Mouse (Mus musculus): Measurements from ENCODE around the gene Ubxn10.

The Ubxn10 gene

DNA sequence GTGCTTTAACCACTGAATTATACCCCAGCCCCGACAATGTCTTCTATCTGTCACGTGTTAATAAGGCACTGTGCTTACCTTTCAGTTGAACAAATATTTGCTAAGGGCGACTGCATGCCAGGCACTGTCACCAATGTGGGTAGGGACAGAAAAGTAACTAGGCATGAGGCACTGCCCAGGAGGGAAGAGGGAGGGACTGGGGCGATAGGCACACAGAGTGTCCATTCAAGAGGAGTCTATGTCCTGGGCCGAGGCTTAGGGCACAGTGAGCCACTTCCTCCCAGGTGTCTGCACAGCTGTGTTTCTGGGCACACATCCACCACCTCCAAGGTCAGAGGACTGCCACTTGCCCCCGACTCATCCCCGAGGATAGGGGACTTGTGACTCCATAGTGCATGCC lies at the start of gene Ubxn10:
Gene Ubxn10 (minus strand): TSS at position 137 of the 400 bp plus-strand sequence.
- DNase-seq (ENCODE audit: low spot score): no peak

DNA sequence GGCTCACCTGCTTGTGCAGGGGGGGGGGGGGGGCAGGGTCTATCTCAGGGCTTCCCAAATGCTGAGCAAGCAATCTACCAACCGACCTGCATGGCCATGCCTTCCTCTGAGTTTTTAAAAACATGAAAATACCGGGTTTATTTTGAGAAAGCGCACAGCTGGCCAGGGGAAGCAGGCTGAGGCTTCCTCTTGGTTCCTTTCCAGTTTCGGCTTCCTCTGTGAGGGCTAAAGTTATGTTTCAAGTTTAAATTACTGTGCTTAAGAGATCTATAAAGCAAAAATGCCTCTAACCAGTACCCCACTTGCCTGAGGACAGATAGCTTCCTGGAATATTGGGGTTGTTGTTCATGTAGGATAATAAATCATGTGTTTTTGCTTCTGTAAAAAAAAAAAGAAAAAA lies 49.2 kb upstream of the Ubxn10 start:
- no peak for DNase-seq (ENCODE audit: low spot score)

DNA sequence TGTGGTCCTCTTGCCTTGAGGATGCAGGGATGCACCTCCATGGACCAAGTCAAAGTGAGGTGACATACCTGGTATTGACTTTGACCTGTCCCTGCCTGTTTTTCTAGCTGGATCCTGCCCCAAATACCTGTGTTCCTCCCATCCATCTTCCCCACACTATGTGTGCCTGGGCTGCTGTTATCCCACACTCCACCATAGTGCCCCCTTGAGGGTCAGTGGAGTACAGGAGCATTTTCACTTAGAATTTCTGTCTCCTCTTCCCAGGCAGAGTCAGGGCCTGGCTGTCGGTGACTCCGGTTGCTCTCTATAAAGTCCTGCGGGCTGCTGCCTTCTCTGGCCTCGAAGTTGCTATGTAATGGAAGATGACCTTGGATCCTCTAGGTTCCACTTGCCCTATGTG lies 48.8 kb upstream of the Ubxn10 start:
- no peak for DNase-seq (ENCODE audit: low spot score)

DNA sequence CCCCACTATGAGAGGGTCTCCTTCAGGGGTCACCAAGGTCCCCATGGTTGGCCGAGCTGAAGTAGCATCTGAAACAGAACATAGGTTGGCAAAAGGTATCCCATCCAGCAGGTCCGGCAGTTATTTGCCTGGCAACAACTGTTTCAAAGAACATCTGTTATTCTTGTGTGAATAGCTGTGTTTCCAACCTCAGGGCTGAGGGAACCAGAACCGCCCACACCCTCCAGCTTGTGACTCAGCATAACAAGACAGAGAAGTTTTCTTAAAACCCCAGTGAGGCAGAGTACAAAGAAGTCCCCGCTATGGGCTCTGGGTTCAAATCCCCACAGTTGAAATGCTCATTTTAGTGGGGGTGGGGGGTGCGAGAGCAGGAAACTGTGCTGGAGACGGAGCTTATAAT lies 45.1 kb upstream of the Ubxn10 start:
- DNase-seq (ENCODE audit: low spot score): no peak

DNA sequence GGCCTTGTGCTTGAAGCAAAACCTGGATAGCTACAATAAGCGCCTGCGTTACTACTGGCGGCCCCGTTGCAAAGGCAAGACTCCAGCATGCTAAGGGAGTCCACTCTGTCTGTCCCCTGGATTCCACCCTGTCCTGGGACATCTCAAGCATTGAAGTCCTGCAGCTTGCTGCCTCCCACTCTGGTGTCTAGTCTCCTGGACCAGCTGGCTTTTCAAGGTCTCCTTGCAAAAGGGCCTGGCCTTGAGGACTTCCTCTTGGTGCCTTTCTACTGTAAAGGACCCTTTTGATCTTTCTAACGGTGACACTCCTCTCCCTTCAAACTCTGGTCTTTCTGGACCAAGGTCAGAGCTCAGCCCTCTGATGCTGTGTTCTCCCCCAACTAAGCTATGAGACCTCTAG lies 43.3 kb upstream of the Ubxn10 start:
- no peak for DNase-seq (ENCODE audit: low spot score)

DNA sequence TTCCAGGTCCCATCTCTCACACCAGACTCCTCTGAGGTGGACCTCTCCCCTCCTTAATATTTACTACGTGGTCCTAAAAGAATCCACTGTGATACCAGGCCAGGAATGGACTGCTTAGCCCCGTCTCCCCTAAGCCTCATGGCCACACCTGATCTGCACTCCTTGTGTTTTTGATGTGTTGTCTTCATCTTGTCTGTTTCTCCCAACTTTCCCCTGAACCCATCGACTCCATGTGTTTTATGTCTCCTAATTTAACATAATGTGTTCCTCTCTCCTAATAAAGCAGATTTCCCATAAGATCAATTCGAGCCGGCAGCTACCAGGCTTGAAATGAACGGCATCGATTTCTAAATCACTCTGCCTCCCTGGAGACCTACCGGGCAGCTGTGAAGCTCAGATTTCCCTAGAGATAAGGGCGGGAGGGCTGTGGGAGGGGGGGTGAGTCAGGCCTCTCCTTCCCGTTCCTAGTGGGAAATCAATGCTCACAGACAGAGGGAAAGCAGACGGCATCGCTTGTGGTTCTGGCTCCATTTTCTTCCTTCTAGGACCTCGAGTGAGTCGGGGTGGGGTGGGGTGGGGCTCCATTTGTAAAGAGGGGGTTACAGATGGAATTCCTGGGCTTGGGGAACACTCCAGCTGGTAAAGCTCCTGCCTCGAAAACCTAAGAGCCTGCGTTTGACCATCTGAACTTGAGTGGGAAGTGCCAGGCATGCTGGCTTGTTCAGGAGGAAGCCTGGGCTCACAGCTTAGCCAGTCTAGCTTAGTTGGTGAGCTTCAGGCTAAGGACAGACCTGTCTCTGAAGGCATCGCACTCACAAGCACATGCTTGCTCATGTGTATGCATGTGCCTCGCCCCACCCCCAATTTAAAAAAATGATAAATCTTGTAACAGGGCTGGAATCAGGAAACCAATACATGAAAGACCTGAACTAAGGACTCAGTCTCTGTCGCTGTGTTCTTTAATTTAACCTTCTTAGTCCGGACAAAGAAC lies 40.7 kb upstream of the Ubxn10 start:
- no peak for DNase-seq (ENCODE audit: low spot score)

DNA sequence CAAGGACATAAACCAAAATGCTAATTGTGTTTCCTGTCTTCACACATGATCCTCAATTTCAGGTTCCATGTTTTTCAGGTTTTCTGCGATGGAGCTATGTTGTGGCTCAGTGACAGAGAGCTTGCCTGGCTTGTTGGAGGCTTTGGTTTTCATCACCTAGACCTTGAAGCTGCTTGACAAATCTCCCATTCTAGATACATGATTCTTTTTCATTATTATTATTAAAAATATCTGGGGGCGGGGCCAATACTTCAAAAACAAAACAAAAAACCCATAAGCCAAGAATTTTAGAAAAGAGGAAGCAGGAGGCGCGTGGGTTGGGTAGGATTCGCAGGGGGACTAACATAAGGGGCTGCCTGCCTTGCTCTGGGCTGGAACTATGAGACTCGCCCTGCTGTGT lies 38.5 kb upstream of the Ubxn10 start, which contains the start of gene Pla2g2d:
Gene Pla2g2d (plus strand): TSS at position 301 of the 400 bp plus-strand sequence.
- DNase-seq (ENCODE audit: low spot score): no peak

DNA sequence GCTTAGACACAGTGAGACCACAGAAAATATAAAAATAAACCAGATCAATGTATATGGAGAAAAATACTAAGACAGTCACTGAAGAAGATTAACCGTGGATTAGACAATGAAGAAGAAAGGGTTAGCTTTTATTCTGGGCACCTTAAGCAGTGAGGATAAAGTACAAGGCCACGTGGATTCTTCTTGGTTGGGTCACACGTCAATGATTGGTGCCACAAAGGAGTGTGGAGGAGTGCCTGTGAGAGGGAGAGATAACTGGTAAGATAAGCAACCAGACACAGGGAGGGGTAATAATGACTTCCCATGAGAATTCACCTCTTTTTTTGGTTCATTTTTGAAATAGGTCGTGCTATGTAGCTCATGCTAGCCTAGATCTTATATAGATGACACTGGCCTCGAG lies 35.4 kb upstream of the Ubxn10 start:
- no peak for DNase-seq (ENCODE audit: low spot score)

DNA sequence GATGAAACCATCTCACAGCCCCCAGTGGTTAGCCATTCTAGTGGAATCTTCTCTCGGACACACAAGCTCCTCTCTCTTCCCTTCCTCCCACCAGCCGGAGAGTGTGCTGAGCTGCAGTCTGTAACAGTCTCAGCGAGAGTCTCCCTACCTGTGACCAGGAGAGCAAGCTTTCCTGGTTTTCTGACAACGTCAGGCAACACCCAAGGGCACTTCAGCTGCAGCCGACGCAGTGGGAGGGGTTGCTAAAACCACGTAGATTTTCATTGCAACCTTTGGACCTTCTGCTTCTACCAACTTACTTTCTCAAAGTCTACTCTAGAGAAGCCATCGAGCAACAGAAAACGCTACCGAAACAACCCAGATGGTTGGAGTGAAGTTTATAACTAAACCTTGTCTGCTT lies 35.0 kb upstream of the Ubxn10 start:
- DNase-seq (ENCODE audit: low spot score): no peak

DNA sequence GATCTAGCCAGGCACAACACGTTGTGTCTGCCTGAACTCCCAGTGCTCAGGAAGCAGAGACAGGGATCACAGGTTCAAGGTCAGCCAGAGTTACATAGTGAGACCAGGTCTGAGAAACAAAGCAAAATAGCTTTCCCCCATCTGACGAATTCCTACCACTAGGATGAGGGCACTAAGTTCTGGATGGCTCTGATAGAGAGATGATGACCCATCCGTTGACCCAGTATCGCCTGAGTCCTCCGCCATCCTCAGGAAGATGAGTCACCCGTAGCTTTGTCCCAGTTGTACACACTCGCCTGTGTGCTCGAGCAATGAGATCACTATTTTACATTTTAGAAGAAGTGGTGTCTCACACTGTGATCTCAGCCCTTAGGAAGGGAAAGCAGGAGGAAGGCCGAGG lies 25.3 kb upstream of the Ubxn10 start:
- DNase-seq (ENCODE audit: low spot score): no peak

DNA sequence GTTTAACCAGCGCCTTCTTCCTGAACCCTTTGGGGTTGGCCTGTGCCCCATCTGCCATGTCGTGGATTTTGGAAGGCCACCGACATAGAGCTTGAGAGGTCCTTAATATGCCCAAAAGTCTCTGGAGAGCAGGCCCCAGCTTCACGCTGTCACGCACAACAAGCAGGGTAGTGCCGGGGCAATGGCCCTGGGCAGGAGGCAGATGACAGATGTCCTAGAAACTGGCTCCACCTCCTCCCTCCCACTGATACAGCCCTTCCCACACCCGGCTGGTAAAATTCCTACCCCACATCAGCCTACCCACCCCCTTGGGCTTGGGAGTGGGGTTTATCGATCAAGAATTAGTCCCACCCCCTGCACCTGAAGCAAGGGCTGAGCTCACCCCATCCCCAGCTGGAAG lies 20.4 kb upstream of the Ubxn10 start, which contains the start of gene Pla2g2f:
Gene Pla2g2f (minus strand): TSS at position 211 of the 400 bp plus-strand sequence.
- DNase-seq (ENCODE audit: low spot score): no peak

DNA sequence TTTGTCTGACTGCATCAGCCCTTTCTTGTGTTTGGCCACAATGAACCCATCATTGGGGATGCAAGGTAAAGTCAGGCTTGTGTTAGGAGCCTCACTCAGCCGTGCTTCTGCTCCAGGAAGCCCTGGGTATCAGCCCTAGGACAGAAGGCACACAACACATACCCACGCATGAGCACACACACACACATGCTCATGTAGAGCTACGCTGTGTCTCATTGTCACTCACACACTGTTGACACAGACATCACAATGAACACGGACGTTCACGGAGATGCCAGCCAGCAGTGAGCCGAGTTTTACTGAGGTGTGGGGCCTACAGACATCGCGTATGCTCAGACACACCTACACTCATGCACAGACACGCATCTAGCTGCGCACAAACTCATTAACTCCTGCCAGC lies 19.0 kb upstream of the Ubxn10 start:
- DNase-seq (ENCODE audit: low spot score): no peak

DNA sequence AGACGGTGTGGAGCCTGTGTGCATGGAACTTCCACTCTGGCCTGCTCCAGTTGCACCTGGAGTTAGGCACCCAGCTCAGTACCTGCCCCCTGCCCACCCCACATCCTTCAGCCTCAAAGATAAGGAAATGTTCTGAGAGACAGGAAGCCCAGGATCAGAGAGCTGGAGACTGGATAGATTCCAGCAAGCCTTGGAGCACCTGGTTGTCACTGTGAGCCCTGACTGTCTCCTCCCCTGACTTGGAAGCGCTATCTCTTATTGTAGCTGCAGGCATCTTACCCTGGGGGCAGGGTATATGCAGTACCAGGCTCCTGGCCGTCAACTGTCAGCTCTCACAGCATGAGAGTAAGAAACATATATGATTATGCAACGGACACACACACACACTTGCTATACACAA lies 18.5 kb upstream of the Ubxn10 start:
- DNase-seq (ENCODE audit: low spot score): no peak

DNA sequence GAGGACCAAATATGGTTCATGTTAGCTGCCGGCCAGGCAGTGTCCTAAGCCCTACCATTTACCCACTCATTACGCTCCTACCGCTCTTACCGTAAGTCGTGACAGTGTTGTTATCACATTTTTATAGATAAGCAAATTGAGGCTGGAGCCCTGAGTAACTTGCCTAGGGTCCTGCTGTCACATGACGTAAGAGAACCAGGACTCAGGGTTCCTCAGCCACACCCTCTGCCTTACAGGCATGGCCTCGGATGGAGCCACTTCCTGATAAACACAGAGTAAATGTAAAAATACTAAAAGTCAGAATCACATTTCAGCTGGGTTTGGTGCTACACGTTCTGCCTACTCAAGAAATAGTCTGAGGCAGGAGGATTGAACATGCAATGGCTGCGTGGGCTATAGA lies 17.5 kb upstream of the Ubxn10 start:
- DNase-seq (ENCODE audit: low spot score): no peak

DNA sequence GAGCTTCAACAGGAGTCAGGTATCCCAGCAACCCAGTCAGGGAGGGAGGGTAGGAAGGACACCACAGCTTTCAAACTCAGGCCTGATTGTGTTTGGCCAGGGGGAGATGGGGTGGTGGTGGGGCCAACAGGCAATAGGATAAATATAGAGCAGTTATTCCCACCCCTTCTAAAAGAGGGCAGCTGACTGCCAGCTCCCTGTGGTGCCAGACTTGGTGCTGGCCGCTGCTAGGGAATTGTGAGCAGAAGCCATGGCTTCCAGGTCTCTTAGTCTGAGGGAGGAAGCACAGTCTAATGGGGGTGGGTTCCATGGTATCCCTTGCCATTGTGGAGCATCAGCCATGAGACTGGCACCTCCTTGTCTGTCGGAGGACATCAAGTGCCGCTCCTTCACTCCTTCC lies 16.6 kb upstream of the Ubxn10 start:
- no peak for DNase-seq (ENCODE audit: low spot score)

DNA sequence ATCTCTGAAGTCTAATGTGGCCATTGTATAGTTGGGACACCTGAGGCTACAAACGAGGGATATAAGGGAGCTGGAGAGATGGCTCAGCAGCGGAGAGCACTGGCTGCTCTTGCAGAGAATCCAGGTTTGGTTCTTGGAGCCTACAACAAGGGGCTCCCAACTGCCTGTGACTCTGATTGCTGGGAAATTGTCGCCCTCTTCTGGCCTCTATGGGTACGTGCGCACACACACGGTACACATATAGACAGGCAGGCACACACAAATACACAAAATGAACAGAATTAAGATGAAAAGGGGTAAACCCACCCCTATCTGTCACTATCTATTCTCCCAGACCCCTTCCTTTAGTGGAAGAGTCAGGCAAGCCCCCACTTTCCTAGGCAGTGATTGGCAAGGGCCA lies 15.6 kb upstream of the Ubxn10 start:
- no peak for DNase-seq (ENCODE audit: low spot score)

DNA sequence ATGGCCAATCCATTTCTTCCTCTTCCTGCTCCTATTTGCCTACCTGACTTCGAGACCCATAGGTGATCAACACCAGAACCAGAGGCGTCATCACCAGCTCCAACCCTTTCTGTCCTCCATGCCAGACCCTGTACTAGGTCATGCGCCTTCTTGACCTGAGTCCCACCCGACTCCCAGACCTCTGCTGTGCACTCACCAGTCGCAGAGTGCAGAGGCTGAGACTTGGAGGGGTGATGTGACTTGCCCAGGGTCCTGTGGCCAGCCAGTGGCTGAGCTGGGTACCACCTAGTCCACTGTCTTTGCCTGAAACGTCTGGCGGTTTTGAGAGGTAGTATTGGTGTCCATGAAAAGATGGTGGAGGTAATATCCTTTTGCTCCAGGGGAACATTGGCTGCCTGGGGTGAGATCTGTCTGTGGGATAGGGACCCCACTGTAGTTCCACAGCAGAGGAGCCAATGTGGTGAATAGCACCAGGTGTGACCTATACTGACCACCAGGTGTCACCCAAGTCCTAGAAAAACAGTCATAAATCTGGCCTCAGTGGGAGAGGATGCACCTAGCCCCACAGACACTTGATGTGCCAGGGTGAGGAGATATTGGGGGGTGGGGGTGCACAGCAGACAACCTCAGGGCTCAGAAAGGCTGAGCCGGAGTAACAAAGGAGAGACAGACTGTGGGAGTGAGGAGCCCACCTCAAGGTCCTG lies 11.6 kb upstream of the Ubxn10 start:
- no peak for DNase-seq (ENCODE audit: low spot score)

DNA sequence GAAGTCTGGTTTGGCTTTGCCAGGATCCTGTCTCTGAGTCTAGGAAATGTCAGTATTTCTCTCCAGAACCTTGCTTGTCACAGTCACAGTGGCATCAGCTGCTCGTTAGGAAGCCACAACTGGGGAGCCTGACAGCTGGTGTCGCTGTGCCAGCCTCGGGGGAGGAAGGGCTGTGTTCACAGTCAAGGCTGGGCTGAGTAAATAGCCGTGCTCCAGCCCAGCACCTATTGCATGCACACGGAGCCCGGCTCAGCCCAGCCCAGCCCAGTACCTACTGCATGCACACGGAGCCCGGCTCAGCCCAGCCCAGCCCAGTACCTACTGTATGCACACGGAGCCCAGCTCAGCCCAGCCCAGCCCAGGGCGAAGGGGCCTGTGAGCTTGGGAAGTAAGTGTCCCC lies 10.9 kb upstream of the Ubxn10 start:
- no peak for DNase-seq (ENCODE audit: low spot score)

DNA sequence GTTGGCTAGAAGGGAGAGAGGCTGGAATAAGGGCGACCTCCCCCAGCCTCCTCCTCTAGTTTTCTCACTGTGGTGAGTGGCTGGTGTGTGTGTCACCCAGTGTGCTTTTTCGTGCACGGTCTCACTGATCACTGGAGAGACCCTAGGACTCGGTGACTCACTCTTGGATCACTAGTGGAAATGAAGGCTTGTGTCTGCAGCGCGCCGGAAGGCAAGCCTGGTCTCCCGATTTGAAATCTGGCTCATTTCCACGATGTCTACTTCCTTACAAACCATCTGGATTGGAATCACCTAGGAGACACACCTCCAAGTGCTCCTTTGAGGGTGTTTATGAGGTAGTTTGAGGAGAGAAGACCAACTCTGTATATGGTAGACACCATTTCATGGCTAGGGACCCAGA lies 9.9 kb upstream of the Ubxn10 start:
- DNase-seq (ENCODE audit: low spot score): no peak

DNA sequence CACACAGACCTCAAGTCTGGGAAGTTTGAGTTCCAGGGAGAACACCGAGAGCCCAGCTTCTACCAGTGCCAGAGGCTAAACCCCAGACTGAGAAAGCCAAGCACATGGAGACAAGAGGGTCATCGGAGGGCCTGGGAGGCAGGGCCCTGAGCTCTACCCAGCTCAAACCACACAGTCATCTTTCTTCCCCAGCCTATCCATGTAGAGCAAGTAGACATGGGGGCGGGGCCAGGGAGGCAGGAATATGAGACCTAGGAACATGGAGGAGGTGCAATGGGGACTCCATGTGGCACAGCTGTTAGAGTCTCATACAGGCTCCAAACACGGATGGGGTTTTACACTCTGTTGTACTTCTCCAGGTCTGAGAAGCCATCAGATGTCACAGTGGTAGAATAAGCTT lies 8.9 kb upstream of the Ubxn10 start:
- DNase-seq (ENCODE audit: low spot score): no peak

DNA sequence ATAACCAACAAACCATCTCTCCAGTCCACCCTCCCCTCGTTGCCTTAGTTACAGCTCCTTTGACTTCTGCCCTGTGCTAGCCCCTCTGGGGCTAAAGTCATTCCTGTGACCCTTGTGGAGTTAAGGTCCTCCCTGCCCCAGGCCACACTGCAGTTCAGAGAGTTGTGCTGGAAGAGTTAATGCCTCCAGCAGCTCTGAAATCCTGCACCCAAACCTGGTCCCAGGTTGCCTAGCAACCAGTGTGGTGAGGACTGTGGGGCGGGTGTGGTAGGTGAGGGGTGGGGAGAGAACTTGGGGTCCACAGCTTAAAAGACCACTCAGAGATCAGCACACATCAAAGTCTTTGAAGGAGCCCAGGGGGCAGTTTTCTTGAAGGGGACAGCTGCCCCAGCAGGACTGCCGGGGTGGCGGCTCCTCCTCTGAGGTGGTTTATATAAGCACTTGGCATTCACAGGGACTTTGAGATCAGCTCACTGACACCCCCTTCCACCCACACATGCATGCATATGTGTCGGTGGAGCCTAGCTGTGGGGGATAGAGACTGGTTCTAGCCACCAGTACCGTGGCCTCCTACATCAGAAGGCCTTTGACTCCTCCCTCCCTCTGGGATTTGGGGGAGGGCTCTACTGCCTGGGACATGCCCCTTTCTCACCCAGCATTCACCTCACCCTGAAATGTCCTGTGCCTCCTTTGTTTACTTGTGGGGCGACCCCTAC lies 2.3 kb upstream of the Ubxn10 start:
- DNase-seq (ENCODE audit: low spot score): no peak

DNA sequence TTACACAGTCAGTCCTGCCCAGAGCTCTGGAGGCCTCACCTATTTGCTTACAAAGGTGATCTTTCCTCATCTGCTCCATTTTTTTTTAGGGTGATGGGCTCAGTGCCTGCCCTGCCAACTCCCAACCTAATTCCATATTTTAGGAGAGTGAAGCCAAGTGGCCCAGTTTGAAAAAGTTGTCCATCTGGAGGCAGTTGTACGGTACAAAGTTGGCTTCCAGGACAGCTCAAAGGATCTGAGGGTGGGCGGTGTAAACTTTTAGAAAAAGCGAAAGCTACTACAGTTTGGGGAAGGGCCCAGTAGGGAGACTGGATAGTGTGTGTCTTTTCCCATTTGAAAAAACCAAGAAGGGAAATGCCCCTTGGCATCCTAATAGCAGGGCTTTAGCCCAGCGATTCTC lies 2.1 kb downstream of the Ubxn10 start:
- DNase-seq (ENCODE audit: low spot score): no peak

DNA sequence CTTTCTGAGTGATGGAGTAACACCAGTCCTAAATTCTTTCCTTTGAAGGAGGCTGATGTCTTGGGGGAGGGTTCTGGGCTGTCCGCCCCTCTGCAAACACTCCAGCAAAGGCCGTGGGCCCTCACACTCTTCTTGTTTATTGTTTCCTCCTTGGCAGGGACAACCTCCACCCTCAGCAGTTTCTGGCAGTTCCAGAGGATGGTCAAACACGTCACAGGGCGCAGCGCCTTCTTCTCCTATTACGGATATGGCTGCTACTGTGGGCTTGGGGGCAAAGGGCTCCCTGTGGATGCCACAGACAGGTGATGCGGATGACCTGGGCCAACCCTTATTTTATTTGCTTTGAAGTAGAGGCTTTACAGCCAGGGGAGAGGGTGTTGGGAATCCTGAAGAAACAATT lies 2.9 kb downstream of the Ubxn10 start:
- DNase-seq (ENCODE audit: low spot score): no peak
